Mouse (Mus musculus) stomach, embryonic 15.5 days (tissue): ENCODE measurements at regions not wholly inside any gene's neighbourhood (a gene's known extent, or its start where the extent isn't known, plus 50 kb on each side); places are given as distances from the start of the nearest gene placed in this dataset.
"Not testable (repeated sequence)": the region's sequence is repeated elsewhere in the genome, so short reads cannot be mapped to it uniquely, and the experiment has no call there.

Source experiments
- ATAC-seq: fragments of 200-750 bp; cut with Nextera tagmentation; 2 replicates; pipeline ENCODE4 v1.8.0; 2017; ENCODE audit warnings: low read depth, moderate number of reproducible peaks, moderate TSS enrichment; ENCODE audit not compliant: insufficient read depth, low FRiP score
- H3K27ac ChIP-seq: fragments of 300-500 bp; sonication (generic); 2 replicates; pipeline ENCODE4 v1.5.1; 2015; ENCODE audit warnings: mild to moderate bottlenecking, inconsistent platforms
- H3K27me3 ChIP-seq: fragments of 300-500 bp; sonication (generic); replicated peaks from 2 replicates; pipeline ENCODE4 v1.6.1; 2015; ENCODE audit warnings: inconsistent platforms
- H3K36me3 ChIP-seq: fragments of 300-500 bp; sonication (generic); 2 replicates; pipeline ENCODE4 v1.6.1; 2015; ENCODE audit warnings: inconsistent platforms
- H3K4me1 ChIP-seq: fragments of 300-500 bp; sonication (generic); 2 replicates; pipeline ENCODE4 v1.6.1; 2015; ENCODE audit warnings: inconsistent platforms
- H3K4me2 ChIP-seq: fragments of 300-500 bp; sonication (generic); 2 replicates; pipeline ENCODE4 v1.6.1; 2015; ENCODE audit warnings: mild to moderate bottlenecking, inconsistent platforms
- H3K4me3 ChIP-seq: fragments of 300-500 bp; sonication (generic); replicated peaks from 2 replicates; pipeline ENCODE4 v1.5.1; 2015; ENCODE audit warnings: inconsistent platforms
- H3K9ac ChIP-seq: fragments of 300-500 bp; sonication (generic); 2 replicates; pipeline ENCODE4 v1.6.1; 2015; ENCODE audit warnings: inconsistent platforms
- H3K9me3 ChIP-seq: fragments of 300-500 bp; sonication (generic); 2 replicates; pipeline ENCODE4 v1.6.1; 2016; ENCODE audit warnings: inconsistent platforms
- WGBS: fragments of 180-500 bp; shearing (Covaris S2); methylation state at CpG from one replicate; pipeline ENCODE4 v1.1.7; 2015; 5-methylcytosine and 5-hydroxymethylcytosine counted together

- Histone ChIP-seq H3K4me2 (no peak overlapping the region), H3K36me3 (no peaks in the 10 kb centered on the region), H3K4me1 (0 out of 2 replicates have a peak, but pooled peaks cover 6% of the 10 kb centered on the region), H3K27me3 (no peaks in the 10 kb centered on the region), H3K27ac (no peak overlapping the region), H3K4me3 (no peak overlapping the region), H3K9ac (no peak overlapping the region), H3K9me3 (no peaks in the 10 kb centered on the region)
- 78% methylated on average over 9 of the region's 9 CpGs for WGBS
- ATAC-seq = no peak
These were observed 179.9 kb downstream of the Cdca7 start for GRCm38 (mm10) chr2:72655864-72656263.

DNA sequence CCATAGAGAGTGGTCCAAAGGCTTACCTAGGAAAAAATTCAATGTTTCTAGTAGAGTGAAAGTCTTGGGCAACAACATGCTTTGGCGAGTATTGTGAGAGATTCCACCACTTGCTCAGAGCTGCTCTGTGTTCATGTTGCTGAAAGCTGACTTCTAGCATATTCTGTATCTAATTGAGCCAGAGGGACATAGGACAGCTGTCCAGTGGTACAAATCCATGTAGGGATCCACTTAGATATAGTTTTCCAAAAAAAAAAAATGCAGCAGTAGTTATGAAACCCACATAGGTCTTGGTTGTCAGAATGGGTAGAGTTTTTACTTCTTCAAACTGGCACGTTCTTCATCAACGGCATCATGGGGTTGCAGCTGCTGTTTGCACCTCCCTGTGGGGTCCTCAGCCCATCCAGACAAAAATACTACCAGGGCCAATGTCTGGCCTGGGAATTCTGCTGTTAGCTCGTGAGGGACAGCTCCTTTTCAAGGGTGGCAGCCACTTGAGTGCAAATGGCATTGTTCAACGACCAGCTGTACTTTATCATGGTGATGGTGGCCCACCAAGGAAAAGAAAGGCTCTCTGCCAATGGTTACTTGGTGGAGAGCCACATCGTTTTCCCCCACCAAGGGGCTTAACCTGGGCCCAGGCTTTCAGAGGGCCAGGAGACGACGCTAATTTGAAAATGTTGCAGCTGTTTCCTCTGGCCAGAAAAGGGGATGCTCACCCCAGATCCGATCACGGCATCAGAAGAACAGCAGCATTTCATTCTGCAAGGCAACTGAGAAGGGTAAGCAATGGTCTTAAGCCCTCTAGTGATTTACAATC, 181.4 kb downstream of the Cdca7 start:
- 52% methylated on average over 10 of the region's 10 CpGs for WGBS
- Histone ChIP-seq H3K9me3 (no peaks in the 10 kb centered on the region), H3K9ac (no peak overlapping the region), H3K36me3 (no peaks in the 10 kb centered on the region), H3K4me2 (no peak overlapping the region), H3K4me3 (no peak overlapping the region), H3K27me3 (no peaks in the 10 kb centered on the region), H3K27ac (peak overlapping the region; percentile 44; the same call in 1 of the 2 replicates), H3K4me1 (0 out of 2 replicates have a peak, but pooled peaks cover 6% of the 10 kb centered on the region)
- ATAC-seq = no peak

- Histone ChIP-seq H3K4me2 (no peak overlapping the region), H3K4me3 (no peak overlapping the region), H3K9me3 (no peaks in the 10 kb centered on the region), H3K27me3 (no peaks in the 10 kb centered on the region), H3K27ac (no peak overlapping the region), H3K9ac (no peak overlapping the region), H3K36me3 (no peaks in the 10 kb centered on the region), H3K4me1 (0 out of 2 replicates have a peak, but pooled peaks cover 5% of the 10 kb centered on the region)
- 51% methylated on average over 7 of the region's 7 CpGs for WGBS
- no peak for ATAC-seq
These were observed 186.4 kb downstream of the Cdca7 start for GRCm38 (mm10) chr2:72662396-72662795.

- H3K4me1 ChIP-seq = no peaks in the 10 kb centered on the region
- H3K9me3 ChIP-seq = no peaks in the 10 kb centered on the region
- H3K4me3 ChIP-seq = no peak overlapping the region
- no peak overlapping the region for H3K27ac ChIP-seq
- WGBS = 61% methylated on average over 8 of the region's 8 CpGs
- no peaks in the 10 kb centered on the region for H3K36me3 ChIP-seq
- no peak overlapping the region for H3K4me2 ChIP-seq
- no peak for ATAC-seq
- no peak overlapping the region for H3K9ac ChIP-seq
- no peaks in the 10 kb centered on the region for H3K27me3 ChIP-seq
These were observed 187.2 kb downstream of the Cdca7 start for GRCm38 (mm10) chr2:72662979-72663780.

GRCm38 (mm10) chr2:72667396-72667795, 191.4 kb downstream of the Cdca7 start:
- ATAC-seq, H3K4me2 ChIP-seq, H3K36me3 ChIP-seq, H3K9ac ChIP-seq, H3K4me1 ChIP-seq, H3K27ac ChIP-seq, H3K9me3 ChIP-seq, H3K4me3 ChIP-seq, H3K27me3 ChIP-seq: not testable (repeated sequence)
- WGBS = 96% methylated on average over 16 of the region's 16 CpGs

- Histone ChIP-seq H3K4me3 (no peak overlapping the region), H3K27ac (no peak overlapping the region), H3K27me3 (no peaks in the 10 kb centered on the region), H3K4me2 (no peak overlapping the region), H3K4me1 (peaks cover 9% of the 10 kb centered on the region), H3K9me3 (no peaks in the 10 kb centered on the region), H3K9ac (no peak overlapping the region), H3K36me3 (no peaks in the 10 kb centered on the region)
- ATAC-seq = no peak
- WGBS = 41% methylated on average over 13 of the region's 13 CpGs
These were observed 197.2 kb downstream of the Cdca7 start for GRCm38 (mm10) chr2:72672908-72673901.

DNA sequence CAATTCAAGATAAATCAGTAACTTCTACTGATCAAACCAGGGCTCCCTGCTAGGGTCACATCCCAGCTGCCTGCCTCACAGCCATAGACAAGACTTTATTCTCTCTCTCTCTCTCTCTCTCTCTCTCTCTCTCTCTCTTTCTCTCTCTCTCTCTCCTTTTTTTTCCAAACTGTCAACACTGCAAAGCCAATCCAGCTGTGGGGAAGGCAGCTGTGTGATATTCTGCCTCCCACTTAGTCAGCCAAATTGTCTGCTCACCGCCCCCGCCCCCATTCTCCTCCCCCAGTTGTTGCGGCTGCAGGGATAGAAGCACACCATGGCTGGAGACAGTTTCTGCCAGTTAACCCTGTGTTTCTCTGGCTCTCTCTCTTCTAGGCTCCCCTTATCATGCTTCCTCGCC, 198.3 kb downstream of the Cdca7 start:
- Histone ChIP-seq H3K9me3 (no peaks in the 10 kb centered on the region), H3K4me1 (peaks cover 9% of the 10 kb centered on the region), H3K27me3 (no peaks in the 10 kb centered on the region), H3K9ac (no peak overlapping the region), H3K4me2 (0 out of 2 replicates have a peak overlapping the region, but pooled peaks have one; percentile 25), H3K36me3 (no peaks in the 10 kb centered on the region), H3K4me3 (no peak overlapping the region), H3K27ac (0 out of 2 replicates have a peak overlapping the region, but pooled peaks have one; percentile 40)
- peak; percentile 78; the same call in 1 of the 2 replicates for ATAC-seq
- 9% methylated on average over 4 of the region's 4 CpGs for WGBS

DNA sequence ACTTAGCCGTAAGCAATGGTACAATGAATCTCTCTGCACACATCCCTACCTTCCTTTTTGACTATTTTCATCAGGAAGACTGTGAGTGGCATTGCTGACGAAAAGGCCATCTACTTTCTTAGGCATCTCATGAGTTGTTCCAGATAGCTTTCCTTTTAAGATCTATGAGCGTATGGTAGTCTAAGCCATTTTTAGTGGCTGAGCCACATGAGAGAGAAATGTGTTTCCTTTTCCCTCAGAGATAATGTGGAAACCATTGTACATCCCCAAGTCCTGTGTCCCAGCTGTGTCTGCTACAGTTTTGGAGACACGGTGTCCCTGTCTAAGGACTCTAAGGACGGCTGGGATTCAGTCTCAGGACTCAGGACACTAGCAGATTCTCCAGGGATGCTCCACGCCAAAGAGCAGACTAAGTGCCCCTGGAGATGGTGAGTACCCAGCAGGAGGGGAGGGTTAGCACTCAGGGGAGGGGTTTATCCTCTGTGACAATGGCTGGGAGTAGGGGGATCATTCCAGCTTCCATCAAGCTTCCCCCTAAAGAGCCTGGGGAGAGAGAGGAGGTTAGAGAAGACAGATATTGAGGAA, 199.0 kb downstream of the Cdca7 start:
- no peak overlapping the region for H3K9ac ChIP-seq
- H3K4me1 ChIP-seq = peaks cover 9% of the 10 kb centered on the region
- WGBS = 66% methylated on average over 6 of the region's 6 CpGs
- H3K27me3 ChIP-seq = no peaks in the 10 kb centered on the region
- H3K9me3 ChIP-seq = no peaks in the 10 kb centered on the region
- no peak overlapping the region for H3K4me2 ChIP-seq
- no peak overlapping the region for H3K27ac ChIP-seq
- no peaks in the 10 kb centered on the region for H3K36me3 ChIP-seq
- no peak overlapping the region for H3K4me3 ChIP-seq
- no peak for ATAC-seq

DNA sequence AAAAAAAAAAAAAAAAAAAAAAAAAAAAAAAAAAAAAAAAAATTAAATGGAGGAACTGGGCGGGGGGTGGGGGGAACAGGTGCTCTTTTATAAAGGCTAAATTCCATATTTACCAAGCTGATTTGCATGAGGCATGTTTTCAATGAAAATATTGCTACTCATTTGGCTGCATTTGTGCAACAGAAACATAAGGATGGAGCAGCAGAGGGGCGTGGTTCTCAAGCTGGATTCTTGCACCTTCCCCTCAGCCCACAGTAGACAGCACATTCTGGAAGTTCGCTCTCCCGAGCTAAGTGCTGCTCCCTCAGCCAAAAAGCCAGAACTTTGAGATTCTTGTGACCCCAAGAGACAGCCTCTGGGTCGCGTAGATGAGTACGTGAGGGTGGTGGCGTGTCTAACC, 201.8 kb downstream of the Cdca7 start:
- Histone ChIP-seq H3K27ac (no peak overlapping the region), H3K4me1 (peaks cover 9% of the 10 kb centered on the region), H3K9me3 (no peaks in the 10 kb centered on the region), H3K27me3 (no peaks in the 10 kb centered on the region), H3K4me3 (no peak overlapping the region), H3K36me3 (no peaks in the 10 kb centered on the region), H3K4me2 (no peak overlapping the region), H3K9ac (no peak overlapping the region)
- no peak for ATAC-seq
- WGBS = 82% methylated on average over 8 of the region's 8 CpGs

- no peaks in the 10 kb centered on the region for H3K4me1 ChIP-seq
- no peaks in the 10 kb centered on the region for H3K27me3 ChIP-seq
- H3K9me3 ChIP-seq = no peaks in the 10 kb centered on the region
- ATAC-seq = no peak
- H3K4me3 ChIP-seq = no peak overlapping the region
- 60% methylated on average over 4 of the region's 4 CpGs for WGBS
- H3K27ac ChIP-seq = no peak overlapping the region
- H3K4me2 ChIP-seq = no peak overlapping the region
- no peak overlapping the region for H3K9ac ChIP-seq
- H3K36me3 ChIP-seq = no peaks in the 10 kb centered on the region
These were observed 212.1 kb downstream of the Cdca7 start for GRCm38 (mm10) chr2:72688031-72688430.

DNA sequence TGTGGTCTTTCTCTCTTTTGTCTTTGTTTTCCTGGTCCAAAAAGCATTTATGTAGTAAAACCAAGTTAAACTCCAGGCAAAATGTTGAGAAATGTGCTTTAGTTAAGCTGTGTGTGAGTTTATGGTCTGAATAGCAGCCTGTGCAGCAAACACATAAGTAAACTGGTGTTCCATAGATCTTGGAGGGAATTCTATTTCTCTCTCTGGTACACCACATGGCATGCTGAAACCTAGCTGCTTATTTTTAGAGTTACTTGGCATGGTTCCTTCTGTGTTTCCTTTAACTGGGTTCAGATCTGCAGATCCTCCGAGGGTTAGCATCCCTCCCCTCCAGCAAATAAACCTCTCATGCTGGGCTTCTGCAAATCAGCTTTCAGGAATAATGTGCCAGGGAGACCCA, 225.1 kb downstream of the Cdca7 start:
- no peaks in the 10 kb centered on the region for H3K36me3 ChIP-seq
- H3K27me3 ChIP-seq = no peaks in the 10 kb centered on the region
- peaks cover 3% of the 10 kb centered on the region; the same call in 1 of the 2 replicates for H3K4me1 ChIP-seq
- H3K9ac ChIP-seq = no peak overlapping the region
- no peak overlapping the region for H3K4me3 ChIP-seq
- H3K27ac ChIP-seq = no peak overlapping the region
- WGBS = 28% methylated on average over 1 of the region's 1 CpGs
- H3K4me2 ChIP-seq = no peak overlapping the region
- no peak for ATAC-seq
- no peaks in the 10 kb centered on the region for H3K9me3 ChIP-seq
